Mouse (Mus musculus) cortical plate, adult 2 months (tissue): ENCODE results near the gene Sec24c.

Source experiments
- CTCF ChIP-seq: fragments of 200-500 bp; IDR thresholded peaks from 2 replicates; pipeline ENCODE4 v1.5.1; 2011; ENCODE audit warnings: mild to moderate bottlenecking, control low read depth, low read length; ENCODE audit not compliant: insufficient read depth; ENCODE audit errors: extremely low read depth
- POLR2A ChIP-seq: fragments of 200-500 bp; IDR thresholded peaks from 2 replicates; pipeline ENCODE4 v1.6.1; 2011; ENCODE audit warnings: mild to moderate bottlenecking, low read length, control low read depth; ENCODE audit not compliant: insufficient read depth; ENCODE audit errors: extremely low read depth

GRCm38 (mm10) chr14:20702741-20703381, 28.8 kb downstream of the Sec24c start, which contains the start of gene Chchd1:
- TF ChIP-seq CTCF (no peak), POLR2A (peak; percentile 54; the same call in 1 of the 2 replicates)
